Mouse (Mus musculus): ENCODE results near the gene Unc80.

Gene Unc80

DNA sequence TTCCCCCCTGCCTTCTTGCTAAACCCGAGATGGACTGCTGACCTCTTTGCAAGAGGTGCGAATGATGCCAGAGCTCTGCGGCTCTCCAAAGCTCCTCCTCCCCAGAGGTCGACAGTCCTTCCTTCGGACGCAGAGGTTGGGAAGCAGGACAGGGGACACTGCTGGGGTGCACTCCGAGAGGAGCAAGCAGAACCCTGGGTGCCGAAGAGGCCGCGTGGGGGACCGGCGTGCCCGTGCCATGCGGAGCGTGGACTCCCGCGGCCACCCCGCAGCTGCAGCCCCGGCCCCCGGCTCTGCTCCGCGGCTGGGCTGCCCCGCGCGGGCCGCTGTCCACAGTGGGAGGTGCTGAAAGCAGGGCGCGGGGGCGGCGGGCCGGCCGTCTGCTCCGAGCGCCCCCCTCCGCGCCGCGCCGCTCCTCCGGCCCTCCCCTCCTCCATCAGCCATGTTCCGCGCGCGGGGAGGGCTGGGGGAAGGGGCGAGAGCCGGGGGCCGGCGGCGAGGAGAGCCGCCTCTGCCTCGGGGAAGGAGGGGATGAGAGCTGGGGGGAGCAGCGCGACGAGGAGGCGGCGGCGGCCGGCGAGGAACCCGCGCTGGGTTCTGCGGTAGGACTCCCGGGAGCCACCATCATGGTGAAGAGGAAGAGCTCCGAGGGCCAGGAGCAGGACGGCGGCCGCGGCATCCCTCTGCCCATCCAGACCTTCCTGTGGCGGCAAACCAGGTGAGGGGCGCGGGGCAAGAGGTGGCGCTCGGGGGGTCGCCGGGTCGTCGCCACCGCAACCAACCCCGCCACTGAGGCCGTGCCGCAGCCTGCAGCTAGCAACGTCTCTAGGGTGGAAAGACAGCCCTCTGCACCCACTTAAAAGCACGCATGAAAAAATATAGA is at the start of gene Unc80:
TSS of gene Unc80 (plus strand) at position 547 of the 883 bp plus-strand sequence.
- no peak for DNase-seq

DNA sequence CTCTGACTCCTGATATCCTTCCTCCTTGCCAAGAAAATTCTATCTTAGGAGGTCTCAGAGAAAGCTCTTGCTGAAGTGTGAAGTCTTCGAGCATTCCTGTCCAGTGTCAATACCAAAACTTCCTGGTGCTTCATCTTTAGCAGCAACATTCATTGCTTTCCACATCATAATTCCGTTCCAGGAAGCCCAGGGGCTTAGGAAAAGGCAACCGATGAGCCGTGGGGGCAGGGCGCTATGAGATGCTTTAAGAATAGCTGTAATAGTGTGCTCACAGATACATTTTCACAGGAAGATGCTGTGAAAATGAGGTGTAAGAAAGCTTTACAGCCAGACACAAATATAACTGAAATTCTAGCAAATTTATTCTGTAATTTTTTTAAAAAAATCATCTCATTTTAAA is 42.1 kb upstream of the Unc80 start:
- no peak for DNase-seq

DNA sequence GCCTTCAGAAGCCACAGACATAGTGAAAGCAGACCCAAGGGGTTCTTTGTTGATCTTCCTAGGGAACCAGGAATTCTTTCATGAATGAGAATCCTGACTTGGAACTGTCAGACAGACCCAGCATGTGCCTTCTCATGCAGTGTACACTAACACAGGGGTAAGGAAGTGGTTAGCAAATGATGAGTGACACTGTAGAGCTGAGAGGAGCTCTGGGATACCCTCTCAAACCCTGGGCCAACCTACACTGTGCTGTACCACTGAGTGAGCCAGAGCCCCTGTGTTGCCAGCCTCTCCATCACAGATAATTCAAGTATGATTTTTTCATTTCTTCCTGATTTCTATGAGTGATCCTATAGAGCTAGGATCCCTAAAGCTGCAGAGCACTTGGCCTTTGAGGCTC is 37.2 kb upstream of the Unc80 start:
- DNase-seq, result no peak

DNA sequence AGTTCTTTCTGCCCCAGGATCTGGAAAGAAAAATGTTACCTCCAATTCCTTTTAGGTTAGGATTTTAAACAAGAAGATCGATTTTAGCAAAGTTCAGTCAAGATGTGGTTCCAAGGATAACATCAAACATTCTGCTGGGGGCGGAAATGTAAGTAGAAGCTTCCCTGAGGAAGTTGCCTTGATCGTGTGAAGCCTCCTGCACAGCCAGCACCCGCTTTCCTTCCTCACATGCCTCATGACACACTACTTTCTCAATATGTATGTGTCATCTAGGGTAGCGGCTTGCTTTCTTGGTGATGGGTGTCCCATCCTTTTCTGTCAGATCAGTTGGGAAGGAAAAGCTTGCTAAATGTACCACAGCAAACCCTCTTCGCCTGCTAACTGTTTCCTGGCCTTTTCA is 36.7 kb upstream of the Unc80 start:
- DNase-seq, result no peak

DNA sequence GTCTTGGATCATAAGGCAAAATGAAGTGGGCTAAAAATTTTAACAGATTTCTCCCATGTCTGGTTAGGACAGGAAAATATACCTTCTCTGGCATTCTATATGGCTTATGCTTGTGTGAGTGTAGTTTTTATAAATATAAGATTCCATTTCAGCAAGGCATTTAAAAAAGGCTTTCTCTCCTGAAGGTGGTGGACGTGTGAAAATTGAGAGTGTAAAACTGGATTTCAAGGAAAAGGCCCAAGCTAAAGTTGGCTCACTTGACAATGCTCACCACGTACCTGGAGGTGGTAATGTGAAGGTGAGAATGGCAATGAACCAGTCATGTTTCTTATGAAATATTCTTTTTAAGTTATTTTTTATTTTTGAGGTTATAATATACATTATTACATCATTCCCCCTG is 30.1 kb upstream of the Unc80 start:
- no peak for DNase-seq

DNA sequence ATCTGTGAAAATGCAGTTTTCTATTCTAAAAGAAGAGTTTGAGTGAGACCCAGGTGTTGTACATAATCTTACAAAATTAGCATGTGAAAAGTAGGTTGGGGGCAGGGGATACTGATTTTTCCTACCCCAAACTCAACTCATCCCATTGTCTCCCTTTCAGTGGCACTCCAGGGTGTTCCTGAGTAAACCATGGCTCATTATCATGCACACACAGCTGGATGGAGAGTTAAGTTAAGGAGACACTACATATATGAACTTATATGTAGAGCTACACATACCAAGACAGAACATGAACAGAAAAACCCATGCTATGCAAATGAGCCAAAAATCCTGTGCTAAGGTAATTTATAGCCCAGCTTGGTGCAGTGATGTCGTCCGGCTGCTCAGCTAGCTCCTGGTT is 25.2 kb upstream of the Unc80 start:
- no peak for DNase-seq

DNA sequence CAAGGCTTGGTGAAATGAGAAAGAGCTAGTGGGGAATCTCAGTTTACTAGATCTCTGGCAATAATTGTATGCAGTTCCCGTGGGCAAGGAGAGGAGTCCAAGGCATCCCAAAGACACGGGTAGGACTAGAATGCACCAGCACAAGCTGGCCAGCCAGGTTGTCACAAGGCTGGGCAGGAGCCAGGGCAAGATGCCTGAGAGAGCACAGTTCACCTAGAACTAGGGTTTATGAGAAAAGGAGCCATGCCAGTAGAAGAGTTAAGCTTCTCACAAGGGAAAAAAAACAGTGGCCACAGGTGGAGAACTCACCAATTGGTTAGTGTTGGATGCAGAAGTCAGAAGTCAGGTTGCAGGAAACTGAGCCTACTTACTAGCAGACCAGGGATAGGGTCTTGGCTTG is 18.7 kb upstream of the Unc80 start:
- no peak for DNase-seq

DNA sequence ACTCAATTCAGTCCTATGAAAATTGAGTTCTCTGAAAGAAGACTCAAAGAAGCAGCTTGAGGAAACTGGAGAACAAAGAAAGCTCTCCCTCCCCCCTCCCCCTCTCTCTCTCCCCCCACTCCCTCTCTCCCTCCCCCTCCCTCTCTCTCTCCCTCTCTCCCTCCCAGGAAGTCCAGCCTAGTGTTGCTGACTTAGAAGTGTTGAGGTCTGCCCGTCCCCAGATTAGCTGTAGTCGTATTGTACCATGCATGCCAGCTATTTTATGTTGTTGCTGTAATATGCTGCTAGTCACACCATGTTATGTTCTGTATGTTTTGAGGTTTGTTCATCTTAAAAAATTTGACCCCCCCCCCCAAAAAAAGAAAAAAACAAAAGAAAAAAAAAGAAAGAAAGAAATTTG is 11.6 kb upstream of the Unc80 start:
- DNase-seq, result no peak

DNA sequence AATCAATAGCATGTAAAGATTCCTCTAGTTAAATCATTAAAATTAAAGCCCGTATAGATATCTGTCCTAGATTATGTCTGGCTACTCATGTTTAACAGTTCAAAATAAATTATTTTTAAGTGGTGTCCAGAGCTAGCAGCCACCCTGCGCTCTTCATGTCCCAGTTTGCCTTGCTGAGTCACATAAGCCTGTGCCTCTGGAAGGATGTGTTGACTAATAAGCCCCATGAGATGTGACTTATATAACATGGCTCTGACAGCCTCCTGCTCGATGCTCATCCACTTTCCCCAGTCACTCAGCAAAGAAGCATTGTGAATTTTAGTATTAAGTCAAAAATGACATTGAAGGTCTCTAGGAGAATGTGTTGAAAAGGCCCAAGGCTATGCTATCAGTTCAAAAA is 10.4 kb upstream of the Unc80 start:
- no peak for DNase-seq

DNA sequence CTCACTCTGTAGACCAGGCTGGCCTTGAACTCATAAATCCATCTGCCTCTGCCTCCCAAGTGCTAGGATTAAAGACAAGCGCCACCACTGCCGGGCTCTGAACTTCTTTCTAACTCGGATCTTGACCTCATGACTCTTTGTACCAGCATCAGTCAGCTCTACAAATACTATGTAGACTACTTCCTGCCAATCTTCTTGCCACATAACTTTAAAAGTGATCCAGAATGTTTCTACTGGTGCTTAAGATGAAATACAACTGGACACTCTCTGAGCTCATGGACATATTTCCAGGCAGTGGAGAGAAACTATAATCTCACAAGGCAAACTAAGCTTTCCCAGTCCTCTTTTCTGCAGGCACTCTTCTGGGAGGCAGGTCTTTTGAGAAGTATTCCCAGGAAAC is 8.8 kb upstream of the Unc80 start:
- DNase-seq, result no peak

DNA sequence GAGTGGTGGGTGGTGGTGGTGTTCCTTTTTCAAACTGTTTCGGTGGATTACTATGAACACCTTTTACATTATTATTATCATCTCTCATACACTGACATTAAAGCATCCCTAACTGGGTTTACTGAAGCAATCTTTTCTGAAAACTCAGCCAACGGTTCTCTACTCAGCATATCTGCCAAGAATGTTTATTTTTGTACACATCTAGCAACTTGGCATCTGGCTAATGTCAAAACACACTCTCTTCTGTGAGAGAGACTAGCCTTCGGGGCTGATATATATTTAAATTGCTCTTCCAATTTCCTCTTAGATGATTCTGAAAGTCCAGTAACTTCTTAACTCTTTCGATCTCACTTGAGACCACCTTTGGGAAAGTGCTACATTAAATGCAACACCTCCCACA is 7.3 kb upstream of the Unc80 start:
- DNase-seq, result no peak

DNA sequence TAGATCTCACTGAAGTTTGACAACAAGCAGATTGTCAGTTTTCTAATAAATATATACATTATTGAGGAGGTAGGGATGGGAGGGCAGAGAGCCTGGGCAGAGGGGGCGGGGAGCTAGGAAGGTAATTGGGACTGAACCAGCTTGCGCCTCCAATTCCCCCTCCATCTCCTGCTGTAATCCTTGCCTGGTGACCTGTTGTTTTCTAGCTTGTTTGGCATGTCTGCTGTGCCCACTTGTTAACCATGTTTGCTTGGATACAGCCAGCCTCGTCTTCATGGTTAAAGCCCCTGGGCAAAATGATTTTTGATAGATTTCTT is 495 bp downstream of the Unc80 start:
- no peak for DNase-seq

DNA sequence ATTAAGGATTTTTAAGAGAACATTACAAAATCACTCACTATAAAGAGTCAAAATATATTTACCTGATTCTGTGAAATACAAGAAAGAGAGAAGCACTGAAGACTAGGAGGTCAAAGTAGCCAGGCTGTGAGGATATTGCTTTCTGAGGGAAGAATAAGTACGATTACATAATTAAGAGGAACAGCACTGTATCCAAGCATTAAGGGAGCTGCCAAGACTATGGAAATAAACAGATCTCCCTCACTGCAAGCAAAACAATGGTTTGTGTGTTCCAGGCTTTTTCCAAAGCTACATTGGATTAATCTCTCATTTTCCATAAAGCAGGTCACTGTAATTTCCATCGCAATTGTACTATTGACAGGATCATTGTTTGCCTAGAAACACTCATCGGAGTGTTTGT is 14.6 kb downstream of the Unc80 start:
- DNase-seq, result no peak

DNA sequence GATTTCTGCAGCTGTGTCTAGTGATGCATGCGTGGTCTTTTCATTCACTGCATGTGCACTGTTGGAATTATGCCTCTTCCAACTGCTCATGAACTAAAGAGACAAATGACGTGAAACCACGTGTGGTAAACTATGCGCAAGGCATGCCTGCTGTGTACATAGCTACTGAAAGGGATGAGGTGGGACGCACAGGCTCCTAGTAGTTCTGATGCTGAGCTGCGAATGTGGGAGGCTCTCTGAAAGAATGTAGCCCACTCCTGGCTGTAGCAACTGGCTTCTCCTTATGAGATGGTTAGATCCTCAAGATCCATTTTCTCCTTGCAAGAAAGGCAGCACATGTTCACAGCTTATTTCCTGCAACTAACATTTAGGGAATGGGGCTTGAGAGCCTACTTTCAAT is 24.9 kb downstream of the Unc80 start:
- no peak for DNase-seq

DNA sequence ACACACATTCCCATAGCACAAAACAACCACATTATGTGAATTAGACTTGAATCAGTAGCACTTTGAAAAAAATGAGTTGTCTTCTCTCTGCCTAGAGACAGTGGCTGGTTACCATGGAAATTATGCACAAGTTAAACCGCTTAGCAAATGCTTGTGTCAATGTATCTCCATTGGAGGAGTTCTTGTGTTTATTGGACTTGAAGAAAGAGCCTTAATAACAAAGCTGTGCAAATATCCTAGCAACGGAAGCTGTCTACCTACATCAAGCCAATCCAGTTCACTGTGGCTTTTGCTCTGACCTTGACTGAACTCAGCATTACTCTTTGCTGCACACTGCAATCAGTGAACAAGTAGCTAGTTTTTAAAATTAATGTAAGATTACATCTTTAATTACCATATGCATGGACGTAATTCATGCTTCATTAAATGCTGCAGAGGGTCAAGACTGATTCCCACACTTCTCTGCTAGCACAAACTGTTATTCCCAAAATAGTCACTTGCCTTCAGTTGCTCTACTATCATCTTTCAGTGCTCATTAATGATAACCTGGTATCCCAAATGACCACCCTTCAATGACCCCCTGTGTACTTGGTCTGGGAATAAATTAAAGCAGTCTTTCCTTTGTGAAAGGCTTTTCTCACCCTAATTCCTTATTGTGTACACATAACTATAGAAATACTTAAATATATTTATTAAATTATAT is 27.3 kb downstream of the Unc80 start:
- no peak for DNase-seq

DNA sequence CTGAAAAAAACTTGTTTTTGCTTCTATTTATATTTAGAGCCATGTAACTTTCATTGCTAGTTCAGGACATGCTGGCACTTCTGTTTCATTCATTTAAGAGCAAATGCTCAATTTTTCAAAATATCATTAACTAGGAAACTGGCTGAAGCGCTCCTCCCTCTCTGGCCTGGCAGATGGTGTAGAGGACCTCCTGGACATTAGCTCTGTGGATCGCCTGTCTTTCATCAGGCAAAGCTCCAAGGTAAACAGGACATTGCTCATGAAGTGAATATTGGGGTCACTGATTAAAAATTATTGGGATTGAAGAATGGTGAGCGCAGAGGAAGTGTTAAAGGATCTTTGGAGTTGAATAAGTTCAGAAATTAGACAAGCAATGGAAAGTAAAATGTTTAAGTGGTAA is 82.6 kb downstream of the Unc80 start:
- DNase-seq, result no peak

DNA sequence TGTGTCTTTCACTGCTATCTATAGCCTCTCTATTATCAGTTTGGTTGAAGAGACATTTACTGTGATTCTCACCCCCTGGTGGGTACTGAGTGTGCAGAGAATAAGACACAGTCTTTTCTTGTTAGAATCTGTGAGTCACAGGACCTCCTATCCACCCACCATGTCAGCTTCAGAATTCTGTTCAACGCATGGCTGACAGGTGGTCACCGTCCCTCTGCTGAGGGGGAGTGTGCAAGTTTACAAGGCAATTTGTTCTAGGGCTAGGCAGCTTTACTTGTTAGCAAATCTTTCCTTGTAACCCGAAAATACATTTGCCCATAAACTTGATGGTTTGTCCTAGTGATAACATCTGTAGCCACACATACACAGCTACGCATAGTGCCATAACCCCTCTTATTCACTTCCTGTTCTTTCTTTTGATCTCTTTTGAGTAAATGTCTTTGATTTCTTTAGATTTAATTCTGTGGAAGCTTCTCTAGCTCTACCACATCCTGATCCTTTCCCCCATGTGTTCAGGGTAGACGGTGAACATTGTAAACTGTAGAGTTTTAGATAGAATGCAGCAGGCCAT is 84.3 kb downstream of the Unc80 start:
- no peak for DNase-seq

DNA sequence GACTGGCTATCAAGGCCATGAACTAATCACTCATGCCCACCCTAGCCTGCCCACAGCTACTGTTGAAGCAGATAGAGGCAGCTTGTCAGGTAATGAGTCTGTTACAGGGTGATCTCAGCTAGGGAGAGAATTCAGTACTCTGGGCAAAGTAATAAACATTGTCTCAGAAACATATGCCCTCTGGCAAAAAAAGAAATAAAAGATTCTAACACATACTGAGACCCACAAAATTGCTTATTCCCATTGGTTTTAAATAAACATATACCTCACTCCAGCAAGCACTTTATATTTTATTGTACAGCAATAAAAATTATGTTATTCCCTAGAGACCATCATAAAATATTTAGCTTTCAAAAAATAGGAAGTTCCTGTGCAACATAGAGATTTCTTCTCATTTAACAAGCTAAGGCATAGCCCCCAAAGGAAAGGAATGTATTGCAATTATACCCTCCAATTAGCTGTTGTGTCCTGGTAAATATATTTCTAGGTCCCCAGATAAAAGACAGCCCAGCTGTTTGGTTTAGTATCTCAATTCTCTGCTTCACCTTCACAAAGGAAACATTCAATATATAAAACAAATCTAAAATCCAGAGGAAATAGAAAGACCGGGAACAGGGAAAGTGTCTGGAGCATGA is 93.6 kb downstream of the Unc80 start:
- no peak for DNase-seq

DNA sequence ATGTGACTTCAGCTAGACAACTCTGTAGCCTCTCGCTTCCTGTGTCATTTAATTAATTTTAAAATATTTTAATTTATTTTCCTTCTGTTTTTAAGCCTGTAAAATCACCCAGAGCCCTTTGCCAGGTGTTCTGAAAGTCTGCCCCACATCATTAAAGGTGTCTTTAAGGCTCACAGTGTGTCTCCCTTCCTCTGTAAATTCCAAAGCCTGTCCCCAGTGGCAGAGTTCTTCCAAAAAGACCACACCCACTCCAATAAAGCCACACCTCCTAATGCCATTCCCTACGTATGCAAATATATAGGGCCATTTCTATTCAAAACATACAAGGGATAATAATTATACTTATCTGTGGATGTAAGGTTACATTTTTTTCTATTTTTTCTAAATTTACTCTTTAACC is 94.2 kb downstream of the Unc80 start:
- DNase-seq, result no peak

DNA sequence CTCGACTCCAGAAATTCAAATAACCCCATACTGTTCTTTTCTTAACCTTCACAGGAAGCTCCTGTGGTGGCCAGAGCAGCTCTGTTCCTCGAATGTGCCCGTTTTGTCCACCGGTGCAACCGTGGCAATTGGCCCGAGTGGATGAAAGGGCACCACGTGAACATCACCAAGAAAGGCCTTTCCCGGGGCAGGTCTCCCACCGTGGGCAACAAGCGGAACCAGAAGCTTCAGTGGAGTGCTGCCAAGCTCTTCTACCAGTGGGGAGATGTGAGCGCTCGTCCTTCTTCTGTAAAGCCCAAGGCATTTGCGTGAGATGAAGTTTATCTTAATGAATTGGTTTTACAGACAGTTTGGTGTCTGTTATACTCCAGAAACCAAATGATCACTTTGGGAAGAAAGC is 101.6 kb downstream of the Unc80 start:
- DNase-seq, result no peak

DNA sequence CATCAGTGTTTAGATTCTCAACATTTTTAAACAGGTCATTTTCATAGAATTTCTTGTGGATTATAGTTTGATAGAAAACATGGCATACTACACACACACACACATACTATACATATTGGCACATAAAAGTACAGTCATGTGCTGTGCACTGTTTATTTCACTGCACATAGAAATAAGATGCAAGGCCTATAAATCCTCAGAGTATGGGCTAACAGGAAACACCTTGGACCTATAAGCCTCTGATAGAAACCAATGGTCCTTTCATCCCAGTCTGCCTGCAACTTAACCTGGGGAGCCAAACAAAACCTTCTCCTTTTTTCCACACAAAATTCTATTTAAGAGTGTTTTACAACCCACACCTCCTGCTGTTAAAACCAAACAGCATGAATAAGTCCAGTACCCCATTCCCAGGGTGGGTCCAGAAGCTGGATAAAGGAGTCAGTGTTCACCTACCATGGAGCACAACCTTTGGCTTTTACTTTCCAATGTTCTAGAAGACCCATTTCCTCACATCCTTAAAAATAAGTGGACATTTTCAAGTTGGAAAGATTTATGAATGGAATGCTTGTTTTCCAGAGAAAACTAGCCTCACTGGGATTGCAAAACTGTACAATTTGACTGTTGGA is 129.1 kb downstream of the Unc80 start:
- no peak for DNase-seq

DNA sequence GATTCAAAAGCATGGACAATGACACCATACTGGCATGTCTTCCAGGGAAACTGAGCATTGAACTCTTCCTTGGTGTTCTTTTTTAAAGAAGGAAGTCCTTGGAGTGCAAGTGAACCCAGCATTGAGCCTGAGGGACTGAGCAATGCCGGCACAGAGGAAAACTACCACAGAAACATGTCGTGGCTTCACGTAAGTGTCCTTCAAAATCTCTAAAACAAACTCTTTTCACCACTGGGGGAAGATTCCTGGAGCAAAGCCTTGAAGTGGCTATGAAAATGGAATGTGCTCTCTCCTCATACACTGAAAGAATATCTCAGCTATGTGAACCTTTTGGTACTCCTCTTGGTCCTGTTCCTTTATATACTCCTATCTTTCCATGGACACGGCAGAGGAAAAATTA is 140.1 kb downstream of the Unc80 start:
- no peak for DNase-seq

DNA sequence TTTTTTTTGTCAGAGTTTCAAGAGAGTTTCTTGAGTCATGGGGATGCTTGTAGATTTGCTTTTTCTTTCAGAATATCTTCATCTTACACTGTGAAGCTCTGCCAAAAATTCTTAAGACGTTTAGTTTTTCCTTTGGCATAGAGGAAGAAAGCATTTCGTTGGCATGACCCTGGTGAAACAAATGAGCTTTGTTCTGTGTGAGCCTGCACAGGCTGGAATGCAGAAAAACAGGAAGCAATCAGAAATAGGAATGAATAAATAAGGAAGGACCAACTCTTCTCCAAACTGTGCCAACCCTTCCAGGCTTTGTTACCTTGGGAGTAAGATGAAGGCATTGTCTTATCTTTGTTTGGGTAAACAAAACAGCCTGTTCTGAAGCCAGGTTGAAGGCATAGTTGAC is 149.0 kb downstream of the Unc80 start:
- DNase-seq, result no peak

All from thymus, adult 18-20 months (tissue).